Mouse (Mus musculus) G1E (cell line): ENCODE results near the gene Selenow.

Source experiments
- CTCF ChIP-seq: IDR thresholded peaks from 2 replicates; pipeline ENCODE4 v1.5.1; 2012; ENCODE audit warnings: low read depth, low read length, inconsistent platforms, mixed read lengths
- GATA1 ChIP-seq: IDR thresholded peaks from 2 replicates; pipeline ENCODE4 v1.6.1; 2012; ENCODE audit warnings: borderline replicate concordance, low read length, inconsistent platforms, mixed read lengths
- POLR2AphosphoS5 ChIP-seq: IDR thresholded peaks from 2 replicates; pipeline ENCODE4 v1.6.1; 2012; ENCODE audit warnings: low read depth, low read length, inconsistent platforms; ENCODE audit not compliant: insufficient replicate concordance
- TAL1 ChIP-seq: conservative IDR thresholded peaks from 2 replicates; pipeline ENCODE4 v1.6.1; 2012; ENCODE audit warnings: low read depth, low read length, inconsistent platforms, mixed read lengths

DNA sequence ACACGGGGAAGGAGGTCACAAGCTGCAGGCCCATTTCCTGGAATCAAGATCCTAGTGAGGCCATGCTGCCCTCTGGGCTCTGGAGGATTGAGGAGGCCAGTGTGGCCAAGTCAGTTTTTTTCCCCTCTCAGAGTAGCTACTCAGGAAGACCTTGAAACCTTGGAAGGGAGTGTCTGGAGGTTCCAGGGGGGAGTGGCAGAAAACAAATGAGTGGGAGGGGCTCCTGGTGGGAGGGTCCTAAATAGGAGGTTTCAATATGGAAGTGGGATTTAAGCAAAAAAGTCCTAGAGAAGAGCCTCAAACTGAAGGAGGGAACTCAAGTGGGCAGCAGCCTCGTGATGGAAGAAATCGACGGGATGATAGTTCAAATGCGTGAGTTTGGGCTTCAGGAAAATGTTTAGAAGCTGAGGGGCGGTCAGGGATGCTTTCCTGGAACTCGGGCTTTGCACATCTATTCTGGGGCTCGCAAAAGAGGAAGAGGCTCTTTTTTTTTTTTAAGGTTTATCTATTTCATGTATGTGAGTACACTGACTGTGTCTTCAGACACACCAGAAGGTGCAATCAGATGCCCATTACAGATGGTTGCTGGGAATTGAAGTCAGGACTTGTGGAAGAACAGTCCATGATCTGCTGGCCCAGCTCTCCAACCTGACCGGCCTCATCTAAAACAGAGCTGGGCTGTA is 20.7 kb downstream of the Selenow start:
- TF ChIP-seq CTCF (no peak), GATA1 (no peak), TAL1 (no peak), POLR2AphosphoS5 (no peak)
